Mouse (Mus musculus): ENCODE data around the gene Clec11a.
A peak's percentile ranks its signal among the peaks of the same experiment; 100 is the strongest.
"Not testable (repeated sequence)": the region's sequence is repeated elsewhere in the genome, so short reads cannot be mapped to it uniquely, and the experiment has no call there.

Clec11a gene

DNA sequence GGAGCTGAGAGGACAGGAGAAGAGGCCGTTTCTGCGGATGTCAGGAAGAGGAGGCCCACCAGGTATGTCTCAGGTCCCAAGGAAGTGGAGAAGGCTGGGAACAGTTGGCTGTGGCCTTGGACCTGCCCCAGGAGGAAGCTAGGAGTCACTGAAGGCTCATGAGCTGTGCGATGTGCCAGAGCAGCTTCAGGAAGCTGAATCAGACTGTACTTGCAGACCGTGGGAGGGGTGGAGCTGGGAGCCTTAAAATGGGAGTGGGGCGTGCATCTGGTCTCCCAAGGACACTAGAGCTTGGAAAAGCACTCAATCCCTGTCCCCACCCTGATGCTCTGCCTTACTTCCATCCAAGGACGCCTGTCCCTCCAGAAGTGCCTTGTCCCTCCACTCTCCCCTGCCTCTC, 19.9 kb upstream of the Clec11a start:
- DNase-seq (ENCODE audit: extremely low read depth, low read depth) = no peak

DNA sequence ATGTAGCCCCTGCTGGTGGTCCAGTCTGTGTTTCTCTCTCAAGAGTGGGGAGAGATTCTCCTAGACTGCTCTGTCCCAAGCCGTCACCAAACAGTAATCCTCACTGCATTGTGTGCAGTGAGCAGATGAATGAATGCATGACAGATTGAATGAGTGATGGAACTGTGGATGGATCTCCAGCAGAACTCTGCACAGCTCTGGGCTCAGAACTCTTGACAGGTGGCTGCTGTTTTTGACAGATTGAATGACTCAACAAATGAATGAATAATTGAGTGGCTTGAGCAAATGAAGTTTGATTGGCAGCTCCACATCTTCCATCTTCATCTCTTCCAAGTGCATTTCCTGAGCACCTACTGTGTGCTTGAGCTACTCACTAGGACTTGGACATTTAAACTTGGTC, 15.6 kb upstream of the Clec11a start:
- DNase-seq (ENCODE audit: extremely low read depth, low read depth) = no peak

DNA sequence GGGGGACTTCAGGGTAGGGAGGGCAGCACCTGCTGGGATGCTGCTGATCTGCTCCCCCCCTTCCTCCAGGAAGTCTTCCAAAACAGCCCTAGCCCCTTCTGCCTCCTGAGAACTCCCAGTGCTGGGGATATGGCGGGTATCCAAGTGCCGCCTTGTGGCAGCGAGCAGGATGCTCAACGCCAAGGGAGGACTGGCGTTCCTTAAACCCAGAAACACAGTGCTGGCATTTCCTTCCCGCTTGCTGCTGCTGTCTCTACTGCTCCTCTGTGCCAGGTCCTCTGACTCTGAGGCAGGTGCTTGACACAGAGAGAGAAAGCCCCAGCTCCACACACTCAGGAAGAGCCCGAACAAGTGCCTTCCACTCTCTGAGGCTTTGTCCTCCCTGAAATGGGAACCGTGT, 14.2 kb upstream of the Clec11a start:
- no peak for DNase-seq (ENCODE audit: extremely low read depth, low read depth)

DNA sequence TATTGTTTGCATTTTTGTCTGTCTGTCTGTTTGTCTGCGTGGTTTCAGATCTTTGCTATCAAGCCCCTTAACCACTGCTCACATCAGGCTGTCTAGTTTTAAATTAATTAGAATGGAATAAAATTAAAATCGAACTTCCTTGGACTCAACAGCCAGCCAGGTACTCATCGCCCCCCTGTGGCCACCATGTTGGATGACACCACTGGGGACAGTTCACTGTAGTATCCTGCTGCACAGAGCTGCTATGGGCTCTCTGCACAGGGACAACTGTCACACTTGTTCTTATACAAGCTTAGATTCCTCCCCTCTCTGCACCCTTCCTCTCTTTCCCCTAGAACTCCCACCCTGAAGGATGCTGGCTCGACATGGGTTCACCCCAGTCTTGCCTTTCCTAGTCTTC, 11.2 kb upstream of the Clec11a start:
- DNase-seq (ENCODE audit: extremely low read depth, low read depth) = no peak

DNA sequence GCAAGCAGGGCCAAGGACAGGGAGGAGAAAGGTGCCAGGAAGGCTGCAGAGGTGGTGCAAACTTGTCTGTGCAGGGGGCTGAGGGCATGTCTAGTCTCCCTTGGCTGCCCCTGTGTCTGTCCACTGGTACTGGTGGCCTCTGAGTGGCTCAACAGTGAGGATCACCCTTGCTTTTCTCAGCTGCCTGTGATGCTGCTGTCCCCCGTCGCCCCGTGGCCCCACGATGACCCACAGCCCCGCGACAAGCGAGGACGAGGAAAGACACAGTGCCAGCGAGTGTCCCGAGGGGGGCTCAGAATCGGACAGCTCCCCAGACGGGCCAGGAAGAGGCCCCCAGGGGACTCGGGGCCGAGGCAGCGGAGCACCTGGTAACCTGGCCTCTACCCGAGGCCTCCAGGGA, 5.8 kb upstream of the Clec11a start:
- no peak for DNase-seq (ENCODE audit: extremely low read depth, low read depth)

DNA sequence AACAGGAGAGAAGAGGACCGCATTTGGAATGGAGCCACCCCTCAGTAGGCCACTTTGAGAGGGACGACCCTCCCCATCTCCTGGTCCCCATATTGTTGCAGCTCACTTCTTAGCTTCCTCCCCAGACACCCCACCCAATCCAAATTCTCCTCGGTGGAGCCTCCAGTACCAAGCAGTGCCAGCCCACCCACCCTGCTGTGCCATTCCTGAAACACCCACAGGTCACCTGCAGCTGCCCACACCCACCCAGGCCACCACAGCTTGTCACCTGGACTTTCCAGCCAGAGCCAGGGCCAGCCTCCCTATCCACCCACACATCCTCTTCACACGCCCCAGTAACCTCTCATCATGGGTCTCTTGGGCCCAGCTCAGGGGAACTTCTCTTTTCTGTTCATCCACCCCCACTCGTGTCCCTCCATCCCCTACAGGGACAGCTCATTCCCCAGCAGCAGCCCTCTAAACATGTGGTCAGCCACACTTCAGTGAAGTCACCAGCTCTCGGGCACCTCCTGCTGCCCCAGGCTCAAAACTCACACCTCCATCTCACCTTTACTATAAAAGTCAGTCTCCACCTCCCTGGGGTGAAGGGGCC, 5.1 kb upstream of the Clec11a start:
- DNase-seq (ENCODE audit: extremely low read depth, low read depth) = no peak

DNA sequence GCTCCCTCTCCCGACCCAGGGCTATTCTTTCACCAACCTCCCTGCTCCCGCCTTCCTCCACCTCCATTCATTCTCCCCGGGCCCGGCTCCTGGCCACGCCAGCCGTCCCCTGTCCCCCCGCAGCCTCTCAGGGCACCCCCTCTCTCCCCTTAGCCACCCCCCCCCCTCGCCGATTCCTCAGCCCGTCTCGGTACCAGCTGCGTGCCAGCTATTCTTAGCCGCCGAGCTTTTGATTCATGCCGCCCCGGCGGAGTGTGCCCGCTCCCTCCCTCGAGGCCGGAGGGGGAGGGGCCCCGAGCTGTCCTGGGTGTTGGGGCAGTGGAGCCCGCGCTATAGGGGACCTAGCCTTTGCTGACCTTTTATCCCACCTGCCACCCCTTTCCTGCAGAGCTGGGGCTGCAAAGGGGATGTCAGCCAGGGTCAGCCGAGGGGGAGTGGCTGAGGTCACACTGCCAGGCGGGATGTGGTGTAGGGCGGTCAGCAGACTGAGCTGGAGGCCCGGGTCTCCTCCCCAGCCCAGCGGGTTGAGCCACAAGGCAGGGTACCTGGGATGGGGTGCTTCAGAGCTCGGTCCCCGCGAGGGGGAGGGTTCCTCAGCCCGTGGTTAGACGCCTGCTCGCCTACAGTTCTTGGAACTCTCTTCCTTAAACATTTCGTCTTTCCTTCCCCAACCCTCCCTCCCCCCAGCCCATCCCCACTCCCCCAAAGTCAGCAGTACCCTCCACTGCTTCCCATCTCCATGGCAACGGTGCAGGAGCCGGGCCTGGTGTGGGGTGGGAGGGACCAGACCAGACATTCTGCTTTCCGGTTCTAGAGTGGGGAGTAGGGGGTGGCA, 4.4 kb upstream of the Clec11a start:
- no peak for DNase-seq (ENCODE audit: extremely low read depth, low read depth)

DNA sequence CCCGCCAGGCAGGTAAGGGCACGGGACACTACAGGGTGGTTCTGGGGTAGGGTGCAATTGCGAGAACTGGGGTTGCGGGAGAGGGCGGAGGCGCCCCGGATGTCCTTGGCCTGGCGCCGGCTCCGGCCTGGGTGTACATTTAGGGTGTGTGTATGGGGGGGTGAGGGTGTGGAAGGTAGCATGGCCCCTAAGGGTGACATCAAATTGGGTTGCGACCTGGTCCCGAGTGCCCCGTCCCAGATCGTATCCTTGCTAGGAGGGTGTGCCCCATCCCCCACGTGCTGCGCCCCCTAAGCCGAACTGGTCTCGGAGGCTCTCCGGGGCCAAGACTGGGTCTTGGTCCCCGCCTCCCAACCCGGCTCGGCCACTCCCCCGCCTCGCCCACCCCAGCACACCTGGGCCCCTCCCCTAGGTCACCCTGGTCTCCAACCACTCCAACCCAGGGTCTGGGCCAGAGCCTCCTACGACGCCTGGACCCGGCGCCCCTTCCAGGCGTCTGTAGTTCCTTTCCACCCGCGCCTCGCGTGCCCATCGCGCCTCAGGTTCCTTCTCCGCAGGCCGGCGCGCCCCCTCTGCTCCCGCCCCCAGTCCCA, 3.7 kb upstream of the Clec11a start:
- DNase-seq (ENCODE audit: extremely low read depth, low read depth) = no peak

DNA sequence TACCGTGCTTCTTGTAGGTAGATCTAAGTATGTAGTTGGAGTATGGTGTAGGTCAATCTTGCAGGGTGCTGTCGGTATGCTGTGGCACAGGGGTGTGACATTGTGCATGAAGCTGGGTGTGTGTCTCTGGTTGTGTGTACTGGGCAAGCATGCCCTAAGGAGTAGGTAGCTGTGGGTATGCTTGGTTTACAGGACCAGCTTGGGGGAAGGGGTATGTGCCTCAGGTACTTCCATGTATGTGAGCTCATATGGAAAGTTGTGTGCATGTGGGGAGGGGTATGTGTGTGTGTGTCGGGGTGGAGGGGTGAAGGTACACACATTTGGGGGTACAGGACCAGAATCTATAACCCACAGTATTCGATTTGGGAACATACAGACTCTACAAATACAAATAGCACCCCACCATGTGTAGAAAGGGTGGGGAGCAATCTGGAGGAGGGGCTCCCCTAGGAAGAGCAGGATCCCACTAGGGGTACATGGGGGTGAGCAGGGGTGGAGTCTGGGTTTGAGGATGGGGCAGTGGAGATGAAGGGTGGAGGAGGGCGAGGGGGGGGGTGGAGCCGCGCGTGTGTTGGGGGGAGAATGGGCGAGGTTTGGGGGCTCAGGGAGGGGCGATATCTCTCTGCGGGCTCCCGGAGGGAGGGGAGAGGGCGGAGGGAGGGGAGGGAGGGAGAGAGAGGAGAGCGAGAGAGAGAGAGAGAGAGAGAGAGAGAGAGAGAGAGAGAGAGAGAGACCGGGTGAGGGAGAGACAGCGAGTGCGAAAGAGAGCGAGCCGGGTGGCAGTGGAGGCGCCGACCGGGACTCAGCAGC, 3.0 kb upstream of the Clec11a start, which contains the start of gene Shank1:
Shank1 (plus strand) TSS at position 779 of the 810 bp plus-strand sequence.
- DNase-seq (ENCODE audit: extremely low read depth, low read depth) = no peak

DNA sequence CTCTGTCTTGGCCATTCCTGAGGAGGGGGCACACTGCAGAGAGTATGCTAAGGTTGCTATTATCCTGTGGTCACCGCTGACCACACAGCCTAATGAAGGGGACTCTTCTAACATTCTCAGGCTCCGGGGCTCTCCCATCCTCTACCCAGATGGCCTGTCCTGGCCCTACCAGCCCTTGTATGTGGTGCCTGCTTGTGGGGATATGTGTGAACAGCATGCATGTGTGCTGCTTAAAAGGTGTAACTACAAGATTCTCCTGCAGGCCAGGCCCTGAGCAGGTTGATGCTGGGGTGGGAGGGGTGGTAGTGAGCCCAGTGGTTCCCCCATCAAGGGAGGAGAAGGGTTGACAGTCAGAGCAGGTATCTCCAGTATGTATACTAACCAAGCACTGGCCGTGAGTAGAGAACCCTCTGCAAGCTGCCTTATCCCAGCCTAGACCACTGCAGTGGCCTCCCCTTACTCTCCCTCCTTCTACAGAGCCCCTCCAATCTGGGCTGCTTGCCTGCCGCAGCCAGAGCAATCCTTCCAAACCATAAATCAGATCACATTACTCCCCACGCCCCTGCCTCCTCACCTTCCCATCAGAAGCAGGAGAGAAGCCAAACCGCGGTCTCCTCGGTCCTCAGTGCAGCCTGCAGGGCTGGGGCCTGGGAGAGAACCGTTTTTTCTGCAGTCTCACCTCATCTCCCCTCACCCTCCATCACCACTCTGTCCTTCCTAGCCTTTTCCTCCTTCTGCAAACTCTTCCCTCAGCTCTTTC, 739 bp upstream of the Clec11a start:
- no peak for DNase-seq (ENCODE audit: extremely low read depth, low read depth)

DNA sequence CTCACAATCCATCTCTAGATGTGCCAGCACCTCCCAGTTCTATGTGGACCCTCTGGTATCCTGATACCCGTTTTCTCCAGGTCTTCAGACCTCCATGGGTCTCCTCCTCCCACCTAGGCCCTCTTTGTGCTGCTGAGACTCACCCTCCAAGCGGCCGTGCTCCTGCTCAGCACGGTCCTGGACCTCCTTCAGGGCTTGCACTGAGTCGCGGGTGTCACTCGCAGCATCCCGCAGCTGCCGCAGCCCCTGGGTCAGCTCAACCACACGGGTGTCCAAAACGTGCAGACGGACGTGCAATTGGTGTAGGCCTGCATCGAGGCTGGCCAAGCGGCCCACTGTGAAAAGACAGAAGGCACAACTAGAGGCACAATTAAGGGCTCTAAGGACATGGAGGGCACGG, 1.0 kb downstream of the Clec11a start:
- DNase-seq (ENCODE audit: extremely low read depth, low read depth) = no peak

DNA sequence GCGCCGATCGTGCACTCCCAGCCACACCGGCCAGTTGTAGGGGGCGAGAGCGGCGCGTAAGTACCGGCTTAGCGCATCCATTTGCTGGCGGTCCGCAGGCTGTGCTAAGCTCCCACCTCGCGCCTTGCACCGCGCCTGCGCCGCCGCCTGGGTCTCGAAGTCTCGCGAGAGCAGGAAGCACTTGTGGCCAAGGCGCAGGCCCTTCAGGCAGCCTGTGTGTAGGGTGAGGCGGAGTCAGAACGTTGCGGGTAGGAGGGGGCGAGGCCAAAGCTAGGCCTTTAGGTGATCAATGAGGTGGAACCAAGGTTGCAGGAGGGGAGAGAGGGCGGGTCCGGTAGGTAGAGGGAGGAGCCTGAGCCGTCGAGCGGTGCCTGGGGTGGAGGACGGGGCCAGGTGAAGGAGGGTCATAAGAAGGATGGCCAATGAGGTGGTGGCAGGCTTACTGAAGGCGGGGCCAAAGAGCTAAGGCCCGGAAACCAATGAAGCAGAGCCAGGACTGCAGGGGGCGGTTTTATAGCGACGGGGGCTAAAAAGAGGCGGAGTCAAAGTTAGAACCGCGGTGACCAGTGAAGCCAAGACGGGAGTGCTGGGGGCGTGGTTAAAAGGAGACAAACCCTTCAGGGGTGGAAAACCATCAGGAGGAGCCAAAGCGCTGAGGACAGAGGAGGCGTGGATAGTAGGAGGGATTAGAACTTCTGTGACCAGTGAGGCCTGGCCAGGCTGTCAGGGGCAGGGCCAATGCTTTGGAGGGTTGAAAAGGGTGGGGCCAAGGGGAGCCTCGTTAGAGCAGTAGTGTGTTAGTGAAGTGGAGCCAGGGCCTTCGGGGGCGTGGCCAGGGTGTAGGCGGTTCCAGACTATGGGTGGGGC, 1.7 kb downstream of the Clec11a start:
- DNase-seq (ENCODE audit: extremely low read depth, low read depth) = peak; percentile 97

DNA sequence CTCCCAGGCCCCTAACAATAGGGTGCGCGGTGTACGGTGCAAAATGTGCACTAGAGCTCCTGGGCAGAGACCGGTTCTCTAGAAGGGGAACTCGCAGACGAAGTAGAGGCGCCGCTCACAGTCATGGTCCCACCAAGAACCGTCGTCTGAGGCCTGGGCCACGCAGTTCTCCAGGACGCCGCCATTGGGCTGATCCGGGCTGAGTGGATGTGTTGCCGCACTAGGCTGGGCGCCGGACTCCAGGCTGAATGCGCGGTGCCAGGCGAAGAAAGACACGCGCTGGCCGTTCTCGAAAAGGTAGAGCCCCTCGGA, 2.3 kb downstream of the Clec11a start:
- DNase-seq (ENCODE audit: extremely low read depth, low read depth) = no peak

DNA sequence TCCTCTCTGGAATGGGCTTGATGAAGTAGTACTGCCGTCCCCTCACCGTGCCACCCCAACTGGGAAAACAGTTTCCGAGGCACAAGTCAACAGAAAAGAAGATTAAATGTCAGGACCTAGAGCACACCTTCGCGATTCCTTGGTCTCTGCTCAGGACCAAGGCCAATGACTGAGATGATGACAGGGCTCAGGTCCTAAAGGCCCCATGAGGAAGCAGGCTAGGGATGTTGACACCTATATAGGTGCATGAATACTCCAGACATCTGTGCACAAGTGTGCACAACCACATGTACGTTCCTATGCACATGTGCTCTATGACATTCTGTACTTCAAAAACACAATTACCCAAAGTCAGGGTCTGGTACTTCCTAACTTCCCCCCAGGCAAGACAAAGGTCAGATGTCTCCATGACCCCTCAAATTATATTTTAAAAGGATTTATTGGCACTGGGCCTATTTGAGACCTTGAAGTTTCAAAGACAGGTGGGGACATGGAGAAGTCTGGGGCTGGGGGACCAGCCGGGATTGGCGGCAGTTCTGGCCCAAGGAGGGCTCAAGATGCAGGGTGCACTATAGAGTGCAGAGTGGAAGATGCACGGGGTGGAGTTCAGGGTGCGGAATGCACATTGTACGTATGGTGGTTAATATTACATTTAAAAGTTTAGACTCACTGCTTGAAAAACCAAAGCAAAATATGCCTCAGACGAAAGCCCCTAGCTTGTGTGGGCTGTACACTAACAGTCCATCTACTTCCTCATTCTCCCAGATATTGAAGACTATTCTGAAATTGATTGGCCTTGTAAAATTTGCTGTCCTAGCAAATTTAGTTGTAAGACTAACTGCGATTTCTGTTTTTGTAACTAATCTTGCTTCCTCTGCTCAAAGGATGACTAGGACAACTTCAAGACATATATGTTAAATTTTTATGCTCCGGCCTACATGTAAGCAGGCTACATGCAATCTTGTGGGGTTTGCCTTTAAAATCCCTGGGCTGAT, 3.1 kb downstream of the Clec11a start:
- peak; percentile 53 for DNase-seq (ENCODE audit: extremely low read depth, low read depth)

DNA sequence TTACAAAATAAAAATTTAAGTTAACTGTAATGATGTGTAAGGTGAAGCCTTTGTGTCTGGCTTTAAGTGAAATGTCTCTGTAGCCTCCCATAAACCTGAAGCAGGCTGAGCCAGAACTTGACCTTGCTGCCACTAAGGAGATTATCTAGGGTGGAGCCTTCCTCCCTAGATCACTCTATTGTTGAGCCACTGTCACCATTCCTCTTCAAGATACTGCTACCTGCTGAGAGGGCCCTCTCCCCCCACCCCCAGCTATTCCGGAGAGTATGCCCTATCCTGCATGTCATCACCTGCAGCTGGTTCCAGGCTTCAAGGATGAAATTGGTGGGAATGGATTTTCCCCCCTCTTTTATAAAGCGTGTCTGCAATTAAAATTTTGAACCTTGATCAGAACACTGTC, 9.2 kb downstream of the Clec11a start:
- DNase-seq (ENCODE audit: extremely low read depth, low read depth) = not testable (repeated sequence)

DNA sequence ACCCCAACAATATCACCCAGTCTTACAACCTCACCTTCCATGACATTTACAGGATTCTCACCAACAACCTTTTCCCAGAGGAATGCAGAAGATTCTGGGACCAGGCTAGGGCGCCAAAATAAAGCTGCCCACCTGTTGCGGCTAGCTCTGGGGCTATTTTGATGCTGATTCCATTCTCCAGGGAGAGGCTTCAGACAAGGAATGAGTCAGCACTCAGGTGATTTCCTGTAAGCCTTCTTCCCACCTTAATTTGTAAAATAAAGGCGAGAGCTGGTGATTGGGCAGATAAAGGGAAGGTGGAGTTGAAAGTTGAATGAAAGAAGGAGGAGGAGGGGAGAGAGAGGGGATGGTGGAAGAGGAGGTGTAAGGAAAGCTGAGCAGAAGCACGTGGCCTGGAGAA, 15.3 kb downstream of the Clec11a start:
- no peak for DNase-seq (ENCODE audit: extremely low read depth, low read depth)

DNA sequence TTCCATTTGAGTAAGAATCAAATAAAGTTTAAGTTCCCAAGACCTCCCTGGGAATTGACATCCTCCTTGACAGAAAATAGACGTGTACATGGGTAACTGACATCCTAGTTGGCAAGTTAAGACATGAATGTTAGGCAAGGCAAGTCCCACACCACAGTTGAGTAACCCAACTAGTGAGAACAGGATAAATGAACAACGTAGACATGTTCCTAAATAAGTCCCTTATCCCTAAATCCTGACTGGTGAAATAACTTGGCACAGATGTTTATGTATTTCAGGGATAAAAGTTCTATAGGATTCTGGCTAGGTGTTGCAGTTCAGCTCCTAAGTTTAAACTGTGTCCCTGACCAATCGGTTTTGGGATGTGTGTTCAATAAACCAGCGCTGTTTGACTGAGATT, 15.7 kb downstream of the Clec11a start:
- no peak for DNase-seq (ENCODE audit: extremely low read depth, low read depth)

DNA sequence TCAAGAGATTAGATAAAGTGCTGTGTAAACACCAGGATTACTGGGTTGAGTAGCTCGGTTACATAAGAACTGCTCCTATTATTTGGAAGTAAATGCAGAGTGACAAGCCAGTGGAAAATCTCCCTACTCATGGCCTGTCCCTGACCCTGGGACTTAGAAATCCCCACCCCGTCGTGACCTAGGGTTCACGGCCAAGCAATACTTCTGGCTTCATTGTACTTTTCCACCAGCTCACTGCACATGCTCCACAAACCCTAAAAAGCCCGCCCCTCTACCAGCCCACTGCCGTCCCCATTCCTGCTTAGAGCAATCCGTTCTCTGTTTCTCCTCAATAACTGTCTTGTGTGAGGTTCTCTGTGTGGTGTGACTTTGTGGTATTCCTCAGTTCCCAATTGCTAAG, 18.9 kb downstream of the Clec11a start:
- DNase-seq (ENCODE audit: extremely low read depth, low read depth) = no peak

DNA sequence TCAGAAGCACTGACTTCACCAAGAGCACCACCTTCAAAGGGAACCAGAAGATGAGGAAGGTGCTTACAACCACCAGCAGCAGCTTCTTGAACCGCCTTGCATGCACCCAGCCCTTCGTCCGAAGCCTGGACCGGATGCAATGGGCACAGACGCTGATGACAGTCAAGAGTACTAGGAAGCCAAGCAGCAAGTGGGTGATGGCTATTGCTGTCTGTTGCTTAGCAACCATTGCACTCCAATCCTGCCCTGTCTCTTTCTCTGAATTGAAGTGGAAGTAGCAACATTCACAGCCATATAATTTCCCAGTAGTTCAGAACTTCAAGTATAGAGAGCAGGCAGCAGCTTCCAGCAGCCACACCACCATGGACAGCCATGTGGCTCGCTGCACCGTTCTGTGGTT, 25.1 kb downstream of the Clec11a start:
- DNase-seq (ENCODE audit: extremely low read depth, low read depth) = no peak
